Mouse (Mus musculus) bone marrow, adult 2 months (tissue): ENCODE data around the gene Phc2.

ENCODE experiments used
- CTCF ChIP-seq: fragments of 200-500 bp; IDR thresholded peaks from 2 replicates; pipeline ENCODE4 v1.5.1; 2011; ENCODE audit warnings: low read length, control low read depth; ENCODE audit not compliant: control insufficient read depth, insufficient read depth
- POLR2A ChIP-seq: fragments of 200-500 bp; IDR thresholded peaks from 2 replicates; pipeline ENCODE4 v1.6.1; 2011; ENCODE audit warnings: low read depth, mild to moderate bottlenecking, control low read depth, low read length, borderline replicate concordance; ENCODE audit not compliant: control insufficient read depth

- no peak for TF ChIP-seq POLR2A
- no peak for TF ChIP-seq CTCF
These were observed 45.1 kb upstream of the Phc2 start for GRCm38 (mm10) chr4:128609276-128609924.
